Mouse (Mus musculus) small intestine, adult 2 months (tissue): ENCODE results near the gene Ptprn2. TPM values are rescaled to one million over a fixed set of nuclear protein-coding genes. Genes with fewer than 3 reads are reported as not detected.
"Not testable (repeated sequence)": the region's sequence is repeated elsewhere in the genome, so short reads cannot be mapped to it uniquely, and the experiment has no call there.

Experiments used
- H3K27ac ChIP-seq: fragments of 200-500 bp; 2 replicates; pipeline ENCODE4 v1.5.1; 2012; ENCODE audit warnings: low read depth, low read length, control low read depth, inconsistent platforms; ENCODE audit not compliant: insufficient read depth
- H3K27me3 ChIP-seq: fragments of 200-500 bp; 2 replicates; pipeline ENCODE4 v1.6.1; 2012; ENCODE audit warnings: mild to moderate bottlenecking, moderate library complexity, low read length, inconsistent platforms; ENCODE audit not compliant: control insufficient read depth, insufficient read depth
- H3K36me3 ChIP-seq: fragments of 200-500 bp; 2 replicates; pipeline ENCODE4 v1.6.1; 2012; ENCODE audit warnings: mild to moderate bottlenecking, low read length, control low read depth, inconsistent platforms; ENCODE audit not compliant: control insufficient read depth, insufficient read depth
- H3K4me1 ChIP-seq: fragments of 200-500 bp; 2 replicates; pipeline ENCODE4 v1.6.1; 2012; ENCODE audit warnings: low read length, inconsistent platforms, mixed read lengths; ENCODE audit not compliant: control insufficient read depth, insufficient read depth, insufficient read length
- H3K4me3 ChIP-seq: fragments of 200-500 bp; 2 replicates; pipeline ENCODE4 v1.5.1; 2012; ENCODE audit warnings: low read depth, mild to moderate bottlenecking, control low read depth, inconsistent platforms, low read length, moderate library complexity
- CTCF ChIP-seq: fragments of 200-500 bp; IDR thresholded peaks from 2 replicates; pipeline ENCODE4 v1.5.1; 2012; ENCODE audit warnings: low read depth, mild to moderate bottlenecking, control low read depth, inconsistent platforms, low read length, moderate library complexity, mixed read lengths; ENCODE audit not compliant: insufficient replicate concordance, insufficient read length; ENCODE audit errors: extremely low read depth
- POLR2A ChIP-seq: fragments of 200-500 bp; IDR thresholded peaks from 2 replicates; pipeline ENCODE4 v1.6.1; 2012; ENCODE audit warnings: low read depth, mild to moderate bottlenecking, control low read depth, inconsistent platforms, low read length, moderate library complexity
- WGBS: fragments of 180-500 bp; shearing (Covaris S2); methylation state at CpG from one replicate; pipeline ENCODE4 v1.1.7; 2018; 5-methylcytosine and 5-hydroxymethylcytosine counted together
- polyA plus RNA-seq: library from polyadenylated mRNA; depleted of rRNA; stranded (reverse); fragments of >200 nt; gene quantifications from 2 replicates; pipeline ENCODE4 v1.2.3, GENCODE M21; 2012

Ptprn2 gene
- polyA plus RNA-seq, 1 experiment = 11.6 TPM

DNA sequence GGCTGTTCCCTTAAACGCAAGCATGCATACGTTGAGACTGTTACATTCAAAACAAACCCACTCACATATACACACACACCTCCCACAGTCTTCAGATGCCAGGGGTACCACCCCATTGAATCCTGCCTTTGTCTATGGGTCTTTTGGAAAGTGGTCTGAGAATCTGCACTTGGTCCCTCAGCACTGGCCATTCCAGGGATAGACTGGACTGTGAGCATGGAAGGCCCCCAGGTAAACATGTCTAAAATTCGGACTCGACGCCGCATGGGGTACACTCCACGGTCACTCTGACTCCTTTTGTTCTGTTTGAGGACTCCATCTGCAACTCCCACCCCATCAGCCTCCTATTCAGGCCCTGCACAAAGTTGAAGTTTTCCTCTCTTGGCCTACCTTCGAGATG lies 529 bp upstream of the Ptprn2 start:
- Histone ChIP-seq H3K27ac (no peak overlapping the region), H3K27me3 (no peaks in the 10 kb centered on the region; the same call in 1 of the 2 replicates), H3K4me3 (peak overlapping the region; percentile 40), H3K36me3 (no peaks in the 10 kb centered on the region), H3K4me1 (peaks cover 8% of the 10 kb centered on the region)
- TF ChIP-seq POLR2A = no peak
- TF ChIP-seq CTCF = no peak
- WGBS = 74% methylated on average over 8 of the region's 8 CpGs

DNA sequence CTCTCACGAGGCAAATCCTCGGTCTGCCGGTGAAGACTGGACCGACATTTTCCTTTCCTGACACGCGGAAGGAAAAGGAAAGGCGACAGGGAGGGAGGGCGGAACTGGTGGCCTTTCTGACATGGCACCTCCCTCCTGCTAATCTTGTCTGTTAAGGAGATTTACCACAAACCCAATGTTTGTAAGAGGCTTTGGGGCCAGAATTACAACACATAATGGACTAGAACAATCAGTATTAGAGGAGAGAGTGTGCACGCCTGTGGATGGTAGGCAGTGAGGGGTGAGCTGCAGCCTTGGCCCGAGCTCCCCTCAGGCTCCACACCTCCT lies 847 bp downstream of the Ptprn2 start:
- WGBS = 4% methylated on average over 10 of the region's 10 CpGs
- H3K27ac ChIP-seq = no peak overlapping the region
- peaks cover 8% of the 10 kb centered on the region for H3K4me1 ChIP-seq
- TF ChIP-seq POLR2A = no peak
- no peak for TF ChIP-seq CTCF
- H3K4me3 ChIP-seq = peak overlapping the region; percentile 63
- no peaks in the 10 kb centered on the region; the same call in 1 of the 2 replicates for H3K27me3 ChIP-seq
- no peaks in the 10 kb centered on the region for H3K36me3 ChIP-seq

GRCm38 (mm10) chr12:116488836-116489235 lies 3.3 kb downstream of the Ptprn2 start:
- no peak overlapping the region for H3K4me3 ChIP-seq
- WGBS = 61% methylated on average over 8 of the region's 8 CpGs
- no peaks in the 10 kb centered on the region for H3K36me3 ChIP-seq
- H3K27ac ChIP-seq = no peak overlapping the region
- H3K4me1 ChIP-seq = peaks cover 8% of the 10 kb centered on the region
- no peak for TF ChIP-seq POLR2A
- TF ChIP-seq CTCF = no peak
- no peaks in the 10 kb centered on the region; the same call in 1 of the 2 replicates for H3K27me3 ChIP-seq

DNA sequence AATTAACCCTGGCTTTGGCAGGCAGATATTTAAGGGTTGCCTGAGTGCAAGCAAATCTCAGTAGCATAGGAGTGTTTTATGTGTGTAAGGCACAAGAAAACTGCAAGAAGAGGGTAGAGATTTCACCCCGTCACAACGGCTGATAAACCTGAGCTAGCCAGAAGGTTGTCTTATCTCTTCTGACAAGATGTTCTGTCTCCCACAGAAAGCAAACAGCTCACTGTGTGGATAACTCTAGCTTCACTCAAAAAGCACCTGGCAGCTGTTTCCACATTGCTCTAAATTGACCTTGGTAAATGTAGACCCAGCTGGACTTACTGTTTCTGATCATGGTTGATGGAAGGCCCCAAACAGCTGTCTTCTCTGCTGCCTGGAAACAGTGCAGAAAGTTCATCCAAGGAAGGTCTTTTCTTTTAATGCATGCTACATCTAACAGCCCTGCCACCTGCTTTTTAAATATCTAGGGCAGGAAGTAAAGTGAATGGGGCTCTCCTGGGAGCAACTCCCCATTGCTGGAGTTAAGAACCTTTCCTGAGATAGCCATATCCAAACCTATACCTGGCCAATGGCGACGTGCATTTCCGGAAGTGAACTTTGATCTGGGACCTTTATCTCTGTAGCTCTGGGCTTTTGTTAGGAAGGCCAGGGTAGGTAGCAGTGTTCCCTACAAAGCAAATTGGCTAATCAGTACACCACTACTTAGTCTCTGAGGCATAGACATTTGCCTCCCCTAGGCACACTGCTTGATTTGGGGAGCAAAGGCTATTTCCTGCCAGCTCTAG lies 5.2 kb downstream of the Ptprn2 start:
- TF ChIP-seq POLR2A = no peak
- TF ChIP-seq CTCF = no peak
- Histone ChIP-seq H3K4me1 (peaks cover 5% of the 10 kb centered on the region), H3K27ac (no peak overlapping the region; the same call in 1 of the 2 replicates), H3K4me3 (no peak overlapping the region), H3K27me3 (no peaks in the 10 kb centered on the region; the same call in 1 of the 2 replicates), H3K36me3 (no peaks in the 10 kb centered on the region)
- WGBS = 28% methylated on average over 5 of the region's 5 CpGs

DNA sequence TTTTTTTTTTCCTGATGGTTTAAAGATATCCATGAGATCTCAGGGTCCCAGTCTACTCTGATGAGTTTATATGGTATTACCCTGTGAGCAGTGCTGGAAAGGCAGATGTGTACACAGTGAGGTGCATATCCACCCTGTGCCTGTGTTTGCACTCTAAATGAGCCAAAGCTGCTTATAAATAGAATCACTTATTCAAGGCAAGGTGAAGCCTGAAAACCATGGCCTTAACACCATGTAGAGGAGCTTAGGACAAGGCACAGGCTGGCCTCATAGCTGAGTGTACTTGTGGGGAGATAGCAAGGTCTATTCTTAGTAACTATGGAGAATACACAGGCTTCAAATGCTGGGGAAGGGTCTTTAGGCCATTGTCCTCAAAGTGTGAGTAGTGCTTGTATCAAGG lies 13.1 kb downstream of the Ptprn2 start:
- TF ChIP-seq POLR2A (no peak), CTCF (no peak)
- no peaks in the 10 kb centered on the region for H3K4me1 ChIP-seq
- no peak overlapping the region for H3K27ac ChIP-seq
- H3K4me3 ChIP-seq = no peak overlapping the region
- H3K27me3 ChIP-seq = no peaks in the 10 kb centered on the region
- H3K36me3 ChIP-seq = no peaks in the 10 kb centered on the region

DNA sequence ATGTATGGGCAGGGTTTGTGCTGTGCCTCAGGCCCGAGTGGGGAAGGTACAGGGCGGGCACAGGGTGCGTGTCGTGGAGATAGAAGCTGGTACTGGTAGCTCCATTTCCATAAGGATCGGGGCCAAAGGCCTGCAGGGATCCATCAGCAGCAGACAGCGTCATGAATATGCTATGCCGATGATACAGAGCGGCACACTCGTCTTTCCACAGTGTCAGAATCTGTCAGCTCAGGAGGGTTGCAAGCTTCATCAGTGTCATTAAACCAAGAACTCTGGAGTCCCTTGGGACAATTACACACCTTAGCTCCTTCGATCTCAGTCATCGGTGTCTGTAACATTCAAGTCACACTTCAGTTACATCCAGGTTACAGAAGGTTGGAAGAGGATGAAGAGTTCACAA lies 15.1 kb downstream of the Ptprn2 start:
- 60% methylated on average over 11 of the region's 11 CpGs for WGBS
- no peak overlapping the region for H3K27ac ChIP-seq
- H3K4me3 ChIP-seq = no peak overlapping the region
- H3K27me3 ChIP-seq = no peaks in the 10 kb centered on the region
- no peaks in the 10 kb centered on the region for H3K36me3 ChIP-seq
- H3K4me1 ChIP-seq = no peaks in the 10 kb centered on the region
- TF ChIP-seq CTCF (no peak), POLR2A (no peak)

DNA sequence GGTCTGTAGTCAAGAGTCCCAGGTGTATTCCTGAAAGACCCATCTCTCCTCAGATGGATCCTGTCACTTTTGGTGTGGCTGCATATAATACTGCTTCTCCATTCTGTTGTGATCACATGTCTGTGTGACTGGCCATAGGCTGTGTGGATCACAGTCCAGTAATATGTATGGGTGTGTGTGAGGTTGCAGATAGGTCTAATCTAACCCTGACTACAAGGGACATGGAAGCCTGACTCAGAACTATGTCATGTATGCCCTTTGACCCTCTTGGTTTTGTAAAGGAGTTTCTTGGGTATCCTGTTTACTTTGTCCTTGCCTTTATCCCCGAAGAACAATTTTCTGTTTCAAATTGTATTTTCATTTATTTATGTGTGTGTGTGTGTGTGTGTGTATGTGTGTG lies 27.0 kb downstream of the Ptprn2 start:
- Histone ChIP-seq H3K4me1 (no peaks in the 10 kb centered on the region), H3K36me3 (no peaks in the 10 kb centered on the region), H3K27me3 (no peaks in the 10 kb centered on the region), H3K4me3 (no peak overlapping the region), H3K27ac (no peak overlapping the region)
- 48% methylated on average over 1 of the region's 1 CpGs for WGBS
- no peak for TF ChIP-seq POLR2A
- TF ChIP-seq CTCF = no peak

DNA sequence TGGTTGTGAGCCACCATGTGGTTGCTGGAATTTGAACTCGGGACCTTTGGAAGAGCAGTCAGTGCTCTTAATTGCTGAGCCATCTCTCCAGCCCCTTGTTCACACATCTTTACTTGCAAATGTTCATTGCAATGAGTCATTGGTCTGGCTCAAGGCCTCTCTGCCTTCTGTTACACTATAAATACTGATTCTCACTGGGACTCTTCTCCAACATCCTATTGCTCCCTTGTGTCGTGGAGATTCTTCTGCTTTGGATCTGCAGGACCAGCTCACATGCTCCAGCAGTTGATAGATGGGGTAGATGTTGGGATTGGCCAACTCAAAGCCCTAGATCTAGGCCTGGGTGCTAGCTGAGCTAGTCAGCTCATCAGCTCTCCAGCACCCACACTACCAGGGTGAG lies 28.3 kb downstream of the Ptprn2 start:
- not testable (repeated sequence) for H3K27ac ChIP-seq, H3K4me1 ChIP-seq, H3K4me3 ChIP-seq, H3K36me3 ChIP-seq, H3K27me3 ChIP-seq
- WGBS = 82% methylated on average over 2 of the region's 2 CpGs
